Mouse (Mus musculus) liver, embryonic 14 days (tissue): ENCODE results near the gene Exo1. TPM values are rescaled to one million over a fixed set of nuclear protein-coding genes. Genes with fewer than 3 reads are reported as not detected.

ENCODE experiments used
- polyA plus RNA-seq: library from polyadenylated mRNA; depleted of rRNA; stranded (reverse); fragments of >200 nt; gene quantifications from 2 replicates; pipeline ENCODE4 v1.2.3, GENCODE M21; 2012; rRNA removed

Gene Exo1
- 10.0 and 12.2 TPM in 2 replicates for polyA plus RNA-seq

GRCm38 (mm10) chr1:175880453-175881296, at the start of gene Exo1:
Exo1 (plus strand) TSS chr1:175880581.

DNA sequence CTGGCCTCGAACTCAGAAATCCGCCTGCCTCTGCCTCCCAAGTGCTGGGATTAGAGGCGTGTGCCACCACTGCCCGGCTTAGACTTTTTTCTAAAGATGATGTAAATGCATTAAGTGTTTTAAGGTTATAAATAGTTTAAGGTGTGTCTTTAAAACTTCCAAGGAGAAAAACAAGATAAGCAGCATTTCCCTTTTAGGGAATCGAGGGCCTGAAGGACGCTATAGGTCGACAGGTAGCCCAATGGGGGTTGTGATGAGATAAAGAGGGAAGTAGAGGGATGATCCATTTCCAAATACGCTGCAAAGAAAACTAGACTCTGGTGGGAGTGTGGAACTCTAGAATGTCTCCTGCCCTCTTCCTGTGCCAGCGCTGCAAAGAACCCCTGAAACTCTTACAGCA, 39.6 kb downstream of the Exo1 start, which contains the start of gene Gm38100:
Gene Gm38100, plus strand, starts transcription at position 301 of the 400 bp plus-strand sequence.

Other genes starting within 250 kb of the Exo1 start
- gene Opn3, start 187.8 kb upstream of the Exo1 start, polyA plus RNA-seq, result 0.60 and 0.61 TPM in 2 replicates
- 1.2 and 1.5 TPM in 2 replicates for gene Chml, start 187.7 kb upstream of the Exo1 start, polyA plus RNA-seq
- not detected in 2 replicates for gene Wdr64, start 182.0 kb upstream of the Exo1 start, polyA plus RNA-seq
- gene Gm38100, start 39.7 kb downstream of the Exo1 start, polyA plus RNA-seq, result 0.02 TPM in 1 of 2 replicates, not detected in the other
- 0.15 and 0.20 TPM in 2 replicates for gene Rbm8a2, start 98.5 kb downstream of the Exo1 start, polyA plus RNA-seq